Mouse (Mus musculus): ENCODE measurements around the gene Cldn9.

Gene Cldn9

GRCm38 (mm10) chr17:23653324-23653723 lies 30.5 kb downstream of the Cldn9 start:
- intact Hi-C loops (cut with DNase I): no loop called here

GRCm38 (mm10) chr17:23651363-23651762 lies 32.5 kb downstream of the Cldn9 start:
- intact Hi-C loops (cut with DNase I): no loop called here

GRCm38 (mm10) chr17:23645894-23646293 lies 37.9 kb downstream of the Cldn9 start:
- intact Hi-C loops (cut with DNase I): no loop called here

GRCm38 (mm10) chr17:23644613-23645495 lies 39.0 kb downstream of the Cldn9 start, which contains the start of gene Mmp25:
Mmp25 (minus strand) TSS chr17:23645277.
- intact Hi-C loops (cut with DNase I): no loop called here

Data from adrenal gland (tissue).